In genomic region chr19:5473720-5474119, GRCm38 (mm10) we compare ENCODE assay signal across 8 mouse cellular contexts. TPM values are rescaled to one million over a fixed set of nuclear protein-coding genes. Genes with fewer than 3 reads are reported as not detected.
DNase-seq lines count a peak whose midpoint lies in the region; ATAC-seq and TF ChIP-seq lines count a peak whose summit lies in the region.

Gene Efemp2 (plus strand): TSS chr19:5473954.

- peak within 1 kb of the TSS; percentile 65 for H3K4me3 ChIP-seq in forebrain, embryonic 12.5 days (replicated peaks)
- H3K4me3 ChIP-seq in heart, postnatal 0 days (ENCODE audit: low read depth, low read length), result peak within 1 kb of the TSS; percentile 64
- H3K4me3 ChIP-seq in liver, postnatal 0 days (ENCODE audit: low read depth, low read length), result peak within 1 kb of the TSS; percentile 45
- H3K4me3 ChIP-seq in neural tube, embryonic 13.5 days, result peak within 1 kb of the TSS; percentile 52

- H3K9me3 ChIP-seq in forebrain, embryonic 12.5 days, result no peaks in the 10 kb centered on the region
- no peaks in the 10 kb centered on the region for H3K9me3 ChIP-seq in heart, postnatal 0 days (replicated peaks; ENCODE audit: control insufficient read depth, low read length)
- no peaks in the 10 kb centered on the region for H3K9me3 ChIP-seq in liver, postnatal 0 days (ENCODE audit: low read length)
- no peaks in the 10 kb centered on the region for H3K9me3 ChIP-seq in neural tube, embryonic 13.5 days

- ATAC-seq in forebrain, embryonic 12.5 days (ENCODE audit: low FRiP score), result peak; percentile 64
- ATAC-seq in heart, postnatal 0 days (ENCODE audit: insufficient read depth, low read depth), result peak; percentile 86
- peak; percentile 61 for ATAC-seq in liver, postnatal 0 days
- ATAC-seq in neural tube, embryonic 13.5 days (ENCODE audit: low read depth), result peak; percentile 48

- peak within 1 kb of the TSS; percentile 82 for H3K9ac ChIP-seq in forebrain, embryonic 12.5 days
- peak within 1 kb of the TSS; percentile 82 for H3K9ac ChIP-seq in heart, postnatal 0 days (replicated peaks; ENCODE audit: low read depth, low read length)
- peak within 1 kb of the TSS; percentile 49 for H3K9ac ChIP-seq in liver, postnatal 0 days (replicated peaks)
- H3K9ac ChIP-seq in neural tube, embryonic 13.5 days, result peak within 1 kb of the TSS; percentile 72

- peak; percentile 38; the same call in 1 of the 2 replicates for TF ChIP-seq EP300 in heart, postnatal 0 days (IDR thresholded peaks at IDR 0.05; ENCODE audit: low read depth)
- TF ChIP-seq EP300 in liver, postnatal 0 days (IDR thresholded peaks at IDR 0.05; ENCODE audit: low read depth), result no peak

- peaks cover 31% of the 10 kb centered on the region for H3K4me1 ChIP-seq in forebrain, embryonic 12.5 days
- no peaks in the 10 kb centered on the region for H3K4me1 ChIP-seq in heart, postnatal 0 days (ENCODE audit: control insufficient read depth, insufficient read depth)
- H3K4me1 ChIP-seq in liver, postnatal 0 days (ENCODE audit: insufficient read depth), result 0 out of 2 replicates have a peak, but pooled peaks cover 3% of the 10 kb centered on the region
- peaks cover 40% of the 10 kb centered on the region for H3K4me1 ChIP-seq in neural tube, embryonic 13.5 days (replicated peaks)

- H3K4me2 ChIP-seq in forebrain, embryonic 12.5 days, result peak within 1 kb of the TSS; percentile 97
- H3K4me2 ChIP-seq in heart, postnatal 0 days (ENCODE audit: low read depth, low read length), result peak within 1 kb of the TSS; percentile 98
- H3K4me2 ChIP-seq in liver, postnatal 0 days (ENCODE audit: low read depth, low read length), result peak within 1 kb of the TSS; percentile 78
- H3K4me2 ChIP-seq in neural tube, embryonic 13.5 days, result peak within 1 kb of the TSS; percentile 83

- WGBS in forebrain, embryonic 12.5 days, result 2% methylated on average over 22 of the region's 22 CpGs
- under 1% methylated on average over 22 of the region's 22 CpGs for WGBS in heart, postnatal 0 days
- 5% methylated on average over 22 of the region's 22 CpGs for WGBS in liver, postnatal 0 days (ENCODE audit: insufficient replicate concordance)
- WGBS in neural tube, embryonic 13.5 days, result 2% methylated on average over 22 of the region's 22 CpGs

- peak; percentile 64 for DNase-seq in CD4-positive helper T cell, adult 2 months (ENCODE audit: low read depth, low spot score)
- peak; percentile 90 for DNase-seq in adrenal gland, postnatal 25 days
- peak; percentile 65 for DNase-seq in heart, postnatal 0 days (ENCODE audit: low spot score)
- DNase-seq in kidney, postnatal 36 days, result peak; percentile 85 to 86
- peak; percentile 71 for DNase-seq in liver, postnatal 0 days
- DNase-seq in thymus, postnatal 25 days, result peak; percentile 72

- no peaks in the 10 kb centered on the region for H3K36me3 ChIP-seq in forebrain, embryonic 12.5 days (replicated peaks)
- peaks cover 7% of the 10 kb centered on the region for H3K36me3 ChIP-seq in heart, postnatal 0 days (replicated peaks; ENCODE audit: control insufficient read depth, insufficient read depth, low read length)
- H3K36me3 ChIP-seq in liver, postnatal 0 days (replicated peaks; ENCODE audit: insufficient read depth, low read length), result no peaks in the 10 kb centered on the region
- H3K36me3 ChIP-seq in neural tube, embryonic 13.5 days, result 0 out of 2 replicates have a peak, but pooled peaks cover 5% of the 10 kb centered on the region

- TF ChIP-seq CTCF in heart, postnatal 0 days (IDR thresholded peaks at IDR 0.05; ENCODE audit: low read depth), result no peak
- TF ChIP-seq CTCF in liver, postnatal 0 days (IDR thresholded peaks at IDR 0.05; ENCODE audit: low read depth), result no peak

- H3K27ac ChIP-seq in forebrain, embryonic 12.5 days, result peak within 1 kb of the TSS; percentile 66; the same call in 1 of the 2 replicates
- H3K27ac ChIP-seq in heart, postnatal 0 days (ENCODE audit: low read depth), result peak within 1 kb of the TSS; percentile 68
- peak within 1 kb of the TSS; percentile 12; the same call in 1 of the 2 replicates for H3K27ac ChIP-seq in liver, postnatal 0 days (ENCODE audit: low read depth)
- peak within 1 kb of the TSS; percentile 74 for H3K27ac ChIP-seq in neural tube, embryonic 13.5 days (replicated peaks)

- H3K27me3 ChIP-seq in forebrain, embryonic 12.5 days, result no peaks in the 10 kb centered on the region
- no peaks in the 10 kb centered on the region for H3K27me3 ChIP-seq in heart, postnatal 0 days (ENCODE audit: control insufficient read depth, insufficient read depth, low read length)
- H3K27me3 ChIP-seq in liver, postnatal 0 days (ENCODE audit: insufficient read depth, low read length), result peaks cover 23% of the 10 kb centered on the region
- H3K27me3 ChIP-seq in neural tube, embryonic 13.5 days, result no peaks in the 10 kb centered on the region

RNA-seq across cellular contexts. Expression of gene Efemp2, which starts in this region (rescaled TPM):
- 55.5 and 56.3 TPM in 2 replicates for total RNA-seq in adrenal gland, postnatal 25 days (2021)
- polyA plus RNA-seq in forebrain, embryonic 12.5 days (2016; fragmentation: Nextera tagmentation; extraction: Ambion mirVana), result 40.2 and 41.9 TPM in 2 replicates
- 46.8 and 52.7 TPM in 2 replicates for total RNA-seq in heart, postnatal 0 days (2014; rRNA removed; ENCODE audit: low replicate concordance)
- polyA plus RNA-seq in heart, postnatal 0 days (2015; fragmentation: Nextera tagmentation; extraction: Ambion mirVana), result 32.2 and 34.1 TPM in 2 replicates
- polyA plus RNA-seq in liver, postnatal 0 days (2015; fragmentation: Nextera tagmentation; extraction: Ambion mirVana), result 8.1 and 9.2 TPM in 2 replicates
- polyA plus RNA-seq in neural tube, embryonic 13.5 days (2015; fragmentation: Nextera tagmentation; extraction: Ambion mirVana), result 56.9 and 60.8 TPM in 2 replicates

Comparison
In these comparisons a context has a peak if more than half of its experiments do, and no peak if none do; other contexts are left out.
1. Peak in every context shown above with its lines: DNase-seq, ATAC-seq, H3K4me3 ChIP-seq and H3K27ac ChIP-seq.
2. H3K27ac ChIP-seq: peak in every context shown above with its lines; median percentile 74 in neural tube, embryonic 13.5 days; 68 in heart, postnatal 0 days; 66 in forebrain, embryonic 12.5 days; 12 in liver, postnatal 0 days.